Mouse (Mus musculus) Patski (cell line): Measurements from ENCODE around the gene Tekt5. TPM values are rescaled to one million over a fixed set of nuclear protein-coding genes. Genes with fewer than 3 reads are reported as not detected.

Source experiments
- ATAC-seq: fragments of 100-300 bp; one replicate; pipeline ENCODE4 v1.8.0; 2021
- CTCF ChIA-PET: fragments of 350-600 bp; sonication (Branson Sonifier 250); formaldehyde crosslinking; loops from one replicate; lab custom pipeline; 2022; ENCODE audit warnings: inconsistent platforms; lab: Charles Lee
- POLR2A ChIA-PET: fragments of 350-600 bp; sonication (Branson Sonifier 250); formaldehyde crosslinking; loops from one replicate; lab custom pipeline; 2022; ENCODE audit warnings: antibody characterized with exemption, inconsistent platforms; lab: Charles Lee
- DNase-seq: peaks from one replicate; pipeline ENCODE4 v3.0.0-alpha.2; 2011; ENCODE audit warnings: low read depth, low spot score
- H3K27me3 ChIP-seq: fragments of 371-371 bp; one replicate; pipeline ENCODE4 v1.5.1; 2021
- CTCF ChIP-seq: fragments of 100-300 bp; IDR thresholded peaks from one replicate; pipeline ENCODE4 v1.5.1; 2021
- in situ Hi-C: fragments of 300-500 bp; cut with MboI; formaldehyde crosslinking; loops from 3 replicates; pipeline ENCODE4 v1.11.1; 2018; ENCODE audit warnings: low pct_unique_long_range_greater_than_20kb, mixed read lengths
- polyA plus RNA-seq: library from polyadenylated mRNA; unstranded; gene quantifications from one replicate; pipeline ENCODE4 v1.2.3, GENCODE M21; 2021

Tekt5 gene
- polyA plus RNA-seq, 1 experiment from 2014 or later = not detected

- ChIA-PET CTCF (no interaction called here), POLR2A (no interaction called here)
- ATAC-seq = no peak
- no peak for TF ChIP-seq CTCF
- in situ Hi-C loops = no loop called here
- DNase-seq = no peak
- H3K27me3 ChIP-seq = no peaks in the 10 kb centered on the region
These were observed 57.7 kb downstream of the Tekt5 start for GRCm38 (mm10) chr16:10337422-10338197.

- no peaks in the 10 kb centered on the region for H3K27me3 ChIP-seq
- ChIA-PET POLR2A (no interaction called here), CTCF (no interaction called here)
- in situ Hi-C loops = no loop called here
- no peak for DNase-seq
- no peak for TF ChIP-seq CTCF
- no peak for ATAC-seq
These were observed 58.6 kb downstream of the Tekt5 start for GRCm38 (mm10) chr16:10336454-10337421.

GRCm38 (mm10) chr16:10335953-10336352, 59.3 kb downstream of the Tekt5 start:
- POLR2A ChIA-PET = no interaction called here
- no peaks in the 10 kb centered on the region for H3K27me3 ChIP-seq
- in situ Hi-C loops = no loop called here
- CTCF ChIA-PET = no interaction called here
- DNase-seq (no peak), ATAC-seq (no peak)
- no peak for TF ChIP-seq CTCF

- no peak for TF ChIP-seq CTCF
- no peaks in the 10 kb centered on the region for H3K27me3 ChIP-seq
- ChIA-PET CTCF (interaction anchor here (0.9 to 1.5 kb wide), 4 partner anchors 8 to 60 kb away, joined by 3 to 4 read pairs (median 3); partner anchors contain the start of gene Emp2), POLR2A (no interaction called here)
- in situ Hi-C loops = no loop called here
- ATAC-seq (no peak), DNase-seq (no peak)
These were observed 62.6 kb downstream of the Tekt5 start for GRCm38 (mm10) chr16:10332732-10333131.

- ATAC-seq (no peak), DNase-seq (no peak)
- TF ChIP-seq CTCF = no peak
- in situ Hi-C loops = no loop called here
- no peaks in the 10 kb centered on the region for H3K27me3 ChIP-seq
- ChIA-PET CTCF (interaction anchor here (1.5 kb wide), 1 partner anchor 58 kb away, joined by 4 read pairs; no protein-coding TSS in a partner anchor), POLR2A (no interaction called here)
These were observed 64.4 kb downstream of the Tekt5 start for GRCm38 (mm10) chr16:10330586-10331495.

- CTCF ChIA-PET = interaction anchor here (1.1 to 1.4 kb wide), 2 partner anchors 13 to 72 kb away, joined by 3 to 4 read pairs; no protein-coding TSS in a partner anchor
- ATAC-seq (peak; percentile 34), DNase-seq (peak; percentile 20)
- TF ChIP-seq CTCF = no peak
- in situ Hi-C loops = no loop called here
- POLR2A ChIA-PET = interaction anchor here (0.6 kb wide), 1 partner anchor 31 kb away, joined by 6 read pairs; no protein-coding TSS in a partner anchor
- H3K27me3 ChIP-seq = no peaks in the 10 kb centered on the region
These were observed 67.5 kb downstream of the Tekt5 start for GRCm38 (mm10) chr16:10327563-10328333.

GRCm38 (mm10) chr16:10319914-10320569, 75.2 kb downstream of the Tekt5 start:
- ChIA-PET POLR2A (interaction anchor here (0.6 kb wide), 1 partner anchor 47 kb away, joined by 4 read pairs; no protein-coding TSS in a partner anchor), CTCF (interaction anchor here (2.4 kb wide), 1 partner anchor 40 kb away, joined by 6 read pairs; no protein-coding TSS in a partner anchor)
- no peak for TF ChIP-seq CTCF
- DNase-seq = no peak
- no peaks in the 10 kb centered on the region for H3K27me3 ChIP-seq
- in situ Hi-C loops = no loop called here
- no peak for ATAC-seq

GRCm38 (mm10) chr16:10317197-10317544, 78.1 kb downstream of the Tekt5 start:
- no peak for DNase-seq
- in situ Hi-C loops = no loop called here
- ATAC-seq = no peak
- H3K27me3 ChIP-seq = no peaks in the 10 kb centered on the region
- POLR2A ChIA-PET = no interaction called here
- CTCF ChIA-PET = interaction anchor here (1.1 to 1.5 kb wide), 3 partner anchors 10 to 37 kb away, joined by 3 read pairs; no protein-coding TSS in a partner anchor
- TF ChIP-seq CTCF = no peak
